ENCODE assay signal across 8 mouse cellular contexts in the genomic region with DNA sequence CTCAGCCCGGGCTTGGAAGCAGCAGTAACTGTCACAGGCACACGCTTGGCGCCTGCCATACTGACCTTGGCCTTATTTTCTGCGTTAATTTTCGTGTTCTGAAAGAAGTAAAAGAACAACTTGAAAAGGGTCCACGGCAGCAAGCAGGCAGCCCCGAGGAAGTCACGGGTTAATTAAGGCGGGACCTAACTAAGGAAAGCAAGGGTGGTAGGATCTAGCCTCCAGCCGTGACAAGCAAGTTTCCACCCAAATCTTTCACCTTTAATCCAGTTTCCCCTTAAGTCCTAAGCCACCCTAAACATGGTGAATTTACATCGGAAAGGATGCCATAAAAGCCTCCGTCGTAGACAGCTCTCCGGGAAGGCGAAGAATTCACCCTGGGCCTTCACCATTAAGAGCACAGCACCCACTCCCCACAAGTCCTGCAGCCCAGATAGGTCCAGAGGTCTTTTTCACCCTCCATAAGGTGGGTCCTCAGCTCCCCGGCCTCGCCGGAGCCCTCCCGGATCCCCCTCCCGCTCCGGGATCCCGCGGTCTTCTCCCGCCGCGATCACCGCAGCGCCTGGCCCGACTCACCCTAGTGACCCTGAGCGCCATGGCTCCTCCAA. TPM values are rescaled to one million over a fixed set of nuclear protein-coding genes. Genes with fewer than 3 reads are reported as not detected.
A peak's percentile ranks its signal among the peaks of the same experiment; 100 is the strongest.
DNase-seq lines count a peak whose midpoint lies in the region; ATAC-seq and TF ChIP-seq lines count a peak whose summit lies in the region.

No protein-coding gene starts in this region.

- no peaks in the 10 kb centered on the region for H3K27me3 ChIP-seq in heart, adult 2 months (ENCODE audit: control insufficient read depth, insufficient read depth, low read length)
- H3K27me3 ChIP-seq in C2C12 (ENCODE audit: control insufficient read depth, insufficient read depth, insufficient read length): no peaks in the 10 kb centered on the region
- H3K27me3 ChIP-seq in embryonic facial prominence, embryonic 12.5 days: no peaks in the 10 kb centered on the region
- no peaks in the 10 kb centered on the region for H3K27me3 ChIP-seq in intestine, embryonic 15.5 days (replicated peaks)
- no peaks in the 10 kb centered on the region for H3K27me3 ChIP-seq in midbrain, postnatal 0 days (ENCODE audit: insufficient read depth, low read length)

- H3ac ChIP-seq in C2C12 (ENCODE audit: control insufficient read depth, insufficient read length, low read depth): peak overlapping the region; percentile 99

- intact Hi-C loops in heart, adult 2 months (cut with DNase I): loop anchor here (1.0 to 2.0 kb wide), 2 partner anchors 41 to 47 kb away; a partner anchor contains a TSS

- H3K79me3 ChIP-seq in C2C12 (ENCODE audit: low read depth): peaks cover 41% of the 10 kb centered on the region

- no peaks in the 10 kb centered on the region for H3K36me3 ChIP-seq in heart, adult 2 months (ENCODE audit: control insufficient read depth, insufficient read depth, low read length)
- peaks cover 43% of the 10 kb centered on the region for H3K36me3 ChIP-seq in C2C12 (ENCODE audit: control insufficient read depth, insufficient read depth)
- peaks cover 30% of the 10 kb centered on the region for H3K36me3 ChIP-seq in embryonic facial prominence, embryonic 12.5 days
- peaks cover 7% of the 10 kb centered on the region; the same call in 1 of the 2 replicates for H3K36me3 ChIP-seq in intestine, embryonic 15.5 days
- no peaks in the 10 kb centered on the region for H3K36me3 ChIP-seq in midbrain, postnatal 0 days (ENCODE audit: insufficient read depth, low read length)

- TF ChIP-seq CTCF in heart, adult 2 months (IDR thresholded peaks at IDR 0.05): no peak
- no peak for TF ChIP-seq CTCF in C2C12 (IDR thresholded peaks at IDR 0.05; ENCODE audit: control insufficient read depth, insufficient read depth, insufficient read length)
- TF ChIP-seq CTCF in midbrain, postnatal 0 days (IDR thresholded peaks at IDR 0.05): no peak

- H3K4me3 ChIP-seq in heart, adult 2 months: peak overlapping the region; percentile 59
- H3K4me3 ChIP-seq in C2C12 (ENCODE audit: insufficient read depth, poor library complexity, severe bottlenecking): peak overlapping the region; percentile 96
- peak overlapping the region; percentile 67 for H3K4me3 ChIP-seq in embryonic facial prominence, embryonic 12.5 days
- H3K4me3 ChIP-seq in intestine, embryonic 15.5 days (replicated peaks): peak overlapping the region; percentile 80
- peak overlapping the region; percentile 53 for H3K4me3 ChIP-seq in midbrain, postnatal 0 days (ENCODE audit: low read depth, low read length)

- no peaks in the 10 kb centered on the region for H3K79me2 ChIP-seq in heart, adult 2 months (replicated peaks; ENCODE audit: control insufficient read depth, insufficient read depth, low read length)
- H3K79me2 ChIP-seq in C2C12 (ENCODE audit: control insufficient read depth, insufficient read depth): peaks cover 54% of the 10 kb centered on the region

- no peak for TF ChIP-seq POLR2A in heart, adult 2 months (IDR thresholded peaks at IDR 0.05; ENCODE audit: insufficient read depth, low read depth, low read length)

- H3K4me2 ChIP-seq in embryonic facial prominence, embryonic 12.5 days (replicated peaks): peak overlapping the region; percentile 69
- H3K4me2 ChIP-seq in intestine, embryonic 15.5 days (replicated peaks): peak overlapping the region; percentile 80
- peak overlapping the region; percentile 99 for H3K4me2 ChIP-seq in midbrain, postnatal 0 days (ENCODE audit: low read depth, low read length, poor library complexity, severe bottlenecking)

- no peaks in the 10 kb centered on the region; the same call in 1 of the 2 replicates for H3K4me1 ChIP-seq in heart, adult 2 months (ENCODE audit: control insufficient read depth, insufficient read depth, low read length)
- H3K4me1 ChIP-seq in embryonic facial prominence, embryonic 12.5 days: peaks cover 16% of the 10 kb centered on the region
- peaks cover 15% of the 10 kb centered on the region for H3K4me1 ChIP-seq in intestine, embryonic 15.5 days (replicated peaks)
- H3K4me1 ChIP-seq in midbrain, postnatal 0 days (ENCODE audit: insufficient read depth, low read length): no peaks in the 10 kb centered on the region

- WGBS in heart, adult 2 months: under 1% methylated on average over 30 of the region's 30 CpGs
- whole genome bisulfite sequencing in embryonic facial prominence, embryonic 12.5 days: under 1% methylated on average over 30 of the region's 30 CpGs
- WGBS in intestine, embryonic 15.5 days: under 1% methylated on average over 30 of the region's 30 CpGs
- 1% methylated on average over 30 of the region's 30 CpGs for WGBS in midbrain, postnatal 0 days

- no peak overlapping the region for H3K9ac ChIP-seq in heart, adult 2 months (ENCODE audit: low read depth, low read length)
- H3K9ac ChIP-seq in embryonic facial prominence, embryonic 12.5 days: peak overlapping the region; percentile 72
- peak overlapping the region; percentile 67 for H3K9ac ChIP-seq in intestine, embryonic 15.5 days
- peak overlapping the region; percentile 51 for H3K9ac ChIP-seq in midbrain, postnatal 0 days (replicated peaks; ENCODE audit: low read length, poor library complexity, severe bottlenecking)

- peak; percentile 42; the same call in 1 of the 2 replicates for ATAC-seq in embryonic facial prominence, embryonic 12.5 days (ENCODE audit: insufficient number of reproducible peaks, insufficient read depth, low FRiP score, low TSS enrichment)
- peak; percentile 50 for ATAC-seq in intestine, embryonic 15.5 days
- no peak; the same call in none of the 2 replicates for ATAC-seq in midbrain, postnatal 0 days (ENCODE audit: low FRiP score)

- TF ChIP-seq EP300 in heart, adult 2 months (IDR thresholded peaks at IDR 0.05; ENCODE audit: insufficient read depth, low read depth, low read length): no peak

- H3K9me3 ChIP-seq in embryonic facial prominence, embryonic 12.5 days: no peaks in the 10 kb centered on the region
- no peaks in the 10 kb centered on the region for H3K9me3 ChIP-seq in intestine, embryonic 15.5 days
- H3K9me3 ChIP-seq in midbrain, postnatal 0 days (ENCODE audit: low read length): no peaks in the 10 kb centered on the region

- DNase-seq in heart, adult 2 months: no peak
- no peak for DNase-seq in heart, adult 18-20 months
- no peak for DNase-seq in midbrain, postnatal 0 days (ENCODE audit: low spot score)
- no peak for DNase-seq in urinary bladder, postnatal 14 days (ENCODE audit: low spot score)
- no peak for DNase-seq in frontal cortex, postnatal 25 days (ENCODE audit: low spot score in 2 of 2)

- H3K27ac ChIP-seq in heart, adult 2 months: no peak overlapping the region
- peak overlapping the region; percentile 67 for H3K27ac ChIP-seq in embryonic facial prominence, embryonic 12.5 days
- peak overlapping the region; percentile 67 for H3K27ac ChIP-seq in intestine, embryonic 15.5 days
- H3K27ac ChIP-seq in midbrain, postnatal 0 days (ENCODE audit: low read depth, low read length): no peak overlapping the region

RNA-seq across cellular contexts. Expression of a gene that starts 0.5 kb away (rescaled TPM):
- total RNA-seq in heart, adult 2 months (2021): under 1 TPM; 0.21 to 0.41 TPM
- 0.35 and 0.59 TPM in 2 replicates for polyA plus RNA-seq in heart, adult 2 months (2012; rRNA removed)
- total RNA-seq in heart, adult 18-20 months (2021): 1 to 10 TPM in 1 of 2 experiments, under 1 TPM in 1; 0.57 to 1.1 TPM
- 115 TPM for polyA plus RNA-seq in C2C12 (2012; fragmentation: generic; extraction: Trizol)
- polyA plus RNA-seq in embryonic facial prominence, embryonic 12.5 days (2016; fragmentation: Nextera tagmentation; extraction: Ambion mirVana): 253 and 272 TPM in 2 replicates
- 204 and 217 TPM in 2 replicates for polyA plus RNA-seq in intestine, embryonic 15.5 days (2015; fragmentation: Nextera tagmentation; extraction: Ambion mirVana)
- total RNA-seq in midbrain, postnatal 0 days (2014; rRNA removed): 12.7 and 22.5 TPM in 2 replicates
- polyA plus RNA-seq in midbrain, postnatal 0 days (2015; fragmentation: Nextera tagmentation; extraction: Ambion mirVana): 11.5 and 11.7 TPM in 2 replicates

RNA-seq across cellular contexts. Expression of a gene that starts 10.2 kb away (rescaled TPM):
- under 1 TPM in 1 of 2 experiments, not detected in 1; 0.23 TPM for total RNA-seq in heart, adult 2 months (2021)
- polyA plus RNA-seq in heart, adult 2 months (2012; rRNA removed): 0.08 TPM in 1 of 2 replicates, not detected in the other
- not detected for total RNA-seq in heart, adult 18-20 months (2021)
- polyA plus RNA-seq in C2C12 (2012; fragmentation: generic; extraction: Trizol): 17.9 TPM
- 44.3 and 50.3 TPM in 2 replicates for polyA plus RNA-seq in embryonic facial prominence, embryonic 12.5 days (2016; fragmentation: Nextera tagmentation; extraction: Ambion mirVana)
- polyA plus RNA-seq in intestine, embryonic 15.5 days (2015; fragmentation: Nextera tagmentation; extraction: Ambion mirVana): 30.8 and 31.4 TPM in 2 replicates
- 0.71 and 2.2 TPM in 2 replicates for total RNA-seq in midbrain, postnatal 0 days (2014; rRNA removed)
- 4.3 and 4.4 TPM in 2 replicates for polyA plus RNA-seq in midbrain, postnatal 0 days (2015; fragmentation: Nextera tagmentation; extraction: Ambion mirVana)

RNA-seq across cellular contexts. Expression of a gene that starts 41.5 kb away (rescaled TPM):
- 100 to 1,000 TPM; 185 to 206 TPM for total RNA-seq in heart, adult 2 months (2021)
- polyA plus RNA-seq in heart, adult 2 months (2012; rRNA removed): 161 and 254 TPM in 2 replicates
- total RNA-seq in heart, adult 18-20 months (2021): 100 to 1,000 TPM; 165 to 196 TPM
- polyA plus RNA-seq in C2C12 (2012; fragmentation: generic; extraction: Trizol): 120 TPM
- 121 and 124 TPM in 2 replicates for polyA plus RNA-seq in embryonic facial prominence, embryonic 12.5 days (2016; fragmentation: Nextera tagmentation; extraction: Ambion mirVana)
- 253 and 271 TPM in 2 replicates for polyA plus RNA-seq in intestine, embryonic 15.5 days (2015; fragmentation: Nextera tagmentation; extraction: Ambion mirVana)
- 25.9 and 44.2 TPM in 2 replicates for total RNA-seq in midbrain, postnatal 0 days (2014; rRNA removed)
- polyA plus RNA-seq in midbrain, postnatal 0 days (2015; fragmentation: Nextera tagmentation; extraction: Ambion mirVana): 163 and 165 TPM in 2 replicates

RNA-seq across cellular contexts. Expression of a gene that starts 47.3 kb away (rescaled TPM):
- total RNA-seq in heart, adult 2 months (2021): 10 to 100 TPM; 21.0 to 21.2 TPM
- 13.4 and 25.0 TPM in 2 replicates for polyA plus RNA-seq in heart, adult 2 months (2012; rRNA removed)
- total RNA-seq in heart, adult 18-20 months (2021): 10 to 100 TPM; 20.1 to 21.8 TPM
- polyA plus RNA-seq in C2C12 (2012; fragmentation: generic; extraction: Trizol): 21.7 TPM
- 52.6 and 55.8 TPM in 2 replicates for polyA plus RNA-seq in embryonic facial prominence, embryonic 12.5 days (2016; fragmentation: Nextera tagmentation; extraction: Ambion mirVana)
- 68.7 and 68.9 TPM in 2 replicates for polyA plus RNA-seq in intestine, embryonic 15.5 days (2015; fragmentation: Nextera tagmentation; extraction: Ambion mirVana)
- total RNA-seq in midbrain, postnatal 0 days (2014; rRNA removed): 41.7 and 48.6 TPM in 2 replicates
- 21.7 and 22.3 TPM in 2 replicates for polyA plus RNA-seq in midbrain, postnatal 0 days (2015; fragmentation: Nextera tagmentation; extraction: Ambion mirVana)

RNA-seq across cellular contexts. Expression of a gene that starts 55.2 kb away (rescaled TPM):
- 10 to 100 TPM; 21.7 to 24.0 TPM for total RNA-seq in heart, adult 2 months (2021)
- polyA plus RNA-seq in heart, adult 2 months (2012; rRNA removed): 11.2 and 18.2 TPM in 2 replicates
- total RNA-seq in heart, adult 18-20 months (2021): 10 to 100 TPM; 21.3 to 22.2 TPM
- polyA plus RNA-seq in C2C12 (2012; fragmentation: generic; extraction: Trizol): 27.8 TPM
- polyA plus RNA-seq in embryonic facial prominence, embryonic 12.5 days (2016; fragmentation: Nextera tagmentation; extraction: Ambion mirVana): 97.7 and 101 TPM in 2 replicates
- polyA plus RNA-seq in intestine, embryonic 15.5 days (2015; fragmentation: Nextera tagmentation; extraction: Ambion mirVana): 78.4 and 79.1 TPM in 2 replicates
- 24.8 and 28.6 TPM in 2 replicates for total RNA-seq in midbrain, postnatal 0 days (2014; rRNA removed)
- polyA plus RNA-seq in midbrain, postnatal 0 days (2015; fragmentation: Nextera tagmentation; extraction: Ambion mirVana): 30.4 and 32.1 TPM in 2 replicates

Comparison
In these comparisons a context has a peak if more than half of its experiments do, and no peak if none do; other contexts are left out.
1. H3K27ac ChIP-seq: peak in embryonic facial prominence, embryonic 12.5 days (single experiment) and intestine, embryonic 15.5 days (single experiment); none in heart, adult 2 months (single experiment) and midbrain, postnatal 0 days (single experiment).
2. Peak in every context shown above with its lines, with median percentiles within 50 percentile points of each other: H3K4me3 ChIP-seq and H3K4me2 ChIP-seq.